Mouse (Mus musculus) lung, embryonic 16.5 days (tissue): ENCODE results near the gene Tspan2. TPM values are rescaled to one million over a fixed set of nuclear protein-coding genes. Genes with fewer than 3 reads are reported as not detected.

Source experiments
- ATAC-seq: fragments of 200-750 bp; cut with Nextera tagmentation; 2 replicates; pipeline ENCODE4 v1.8.0; 2017; ENCODE audit warnings: low read depth, mild to moderate bottlenecking, moderate library complexity
- H3K27ac ChIP-seq: fragments of 300-500 bp; sonication (generic); 2 replicates; pipeline ENCODE4 v1.5.1; 2014; ENCODE audit warnings: mild to moderate bottlenecking, control low read depth, low read length
- H3K27me3 ChIP-seq: fragments of 300-500 bp; sonication (generic); 2 replicates; pipeline ENCODE4 v1.6.1; 2014; ENCODE audit warnings: low read depth, low read length, mixed read lengths; ENCODE audit not compliant: control insufficient read depth, insufficient read depth
- H3K36me3 ChIP-seq: fragments of 300-500 bp; sonication (generic); 2 replicates; pipeline ENCODE4 v1.6.1; 2014; ENCODE audit warnings: low read length; ENCODE audit not compliant: control insufficient read depth, insufficient read depth
- H3K4me1 ChIP-seq: fragments of 300-500 bp; sonication (generic); replicated peaks from 2 replicates; pipeline ENCODE4 v1.6.1; 2014; ENCODE audit warnings: low read length, mixed read lengths; ENCODE audit not compliant: control insufficient read depth, insufficient read depth
- H3K4me2 ChIP-seq: fragments of 300-500 bp; sonication (generic); 2 replicates; pipeline ENCODE4 v1.6.1; 2014; ENCODE audit warnings: low read depth, low read length, control low read depth
- H3K4me3 ChIP-seq: fragments of 300-500 bp; sonication (generic); 2 replicates; pipeline ENCODE4 v1.5.1; 2014; ENCODE audit warnings: mild to moderate bottlenecking, low read length, control low read depth
- H3K9ac ChIP-seq: fragments of 300-500 bp; sonication (generic); 2 replicates; pipeline ENCODE4 v1.6.1; 2014; ENCODE audit warnings: low read length, control low read depth
- H3K9me3 ChIP-seq: fragments of 300-500 bp; sonication (generic); 2 replicates; pipeline ENCODE4 v1.6.1; 2016; ENCODE audit warnings: low read length; ENCODE audit not compliant: control insufficient read depth
- WGBS: fragments of 180-500 bp; shearing (Covaris S2); extraction: QIAGEN DNeasy Blood & Tissue Kit; methylation state at CpG from one replicate; pipeline ENCODE4 v1.1.7; 2014; 5-methylcytosine and 5-hydroxymethylcytosine counted together
- polyA plus RNA-seq: library from polyadenylated mRNA; unstranded; fragments of >200 nt; fragmentation: Nextera tagmentation; extraction: Ambion mirVana; gene quantifications from 2 replicates; pipeline ENCODE4 v1.2.1, GENCODE M21; 2015

The Tspan2 gene
- polyA plus RNA-seq, 1 experiment from 2014 or later: 17.9 TPM

GRCm38 (mm10) chr3:102742725-102743124 is 8.4 kb downstream of the Tspan2 start:
- H3K36me3 ChIP-seq: no peaks in the 10 kb centered on the region
- H3K27me3 ChIP-seq: no peaks in the 10 kb centered on the region
- H3K9me3 ChIP-seq: no peaks in the 10 kb centered on the region
- H3K4me1 ChIP-seq: peaks cover 25% of the 10 kb centered on the region
- H3K9ac ChIP-seq: no peak overlapping the region
- no peak overlapping the region for H3K4me2 ChIP-seq
- no peak overlapping the region for H3K4me3 ChIP-seq
- ATAC-seq: no peak
- 49% methylated on average over 4 of the region's 4 CpGs for WGBS
- peak overlapping the region; percentile 79 for H3K27ac ChIP-seq

DNA sequence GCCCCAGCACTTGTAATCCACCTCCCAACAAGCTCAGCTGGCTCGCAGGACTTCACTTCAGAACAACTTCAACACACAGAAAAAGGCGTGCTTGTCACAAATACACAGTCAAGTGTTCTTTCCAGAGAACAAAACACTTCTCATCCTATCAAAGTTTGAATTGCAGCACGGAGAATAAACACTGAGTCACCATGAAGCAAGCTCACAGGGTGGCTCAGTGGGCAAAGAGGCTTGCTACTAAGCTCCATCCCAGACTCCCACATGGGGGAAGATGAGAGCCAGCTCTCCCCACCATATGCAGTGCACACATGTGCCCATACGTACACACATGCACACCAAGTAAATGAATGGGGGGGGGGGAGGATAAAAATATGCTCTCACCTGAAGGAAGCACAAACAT is 8.9 kb downstream of the Tspan2 start:
- 46% methylated on average over 4 of the region's 4 CpGs for WGBS
- Histone ChIP-seq H3K9ac (no peak overlapping the region), H3K4me3 (no peak overlapping the region), H3K27ac (peak overlapping the region; percentile 79), H3K27me3 (no peaks in the 10 kb centered on the region), H3K4me2 (no peak overlapping the region), H3K36me3 (no peaks in the 10 kb centered on the region), H3K9me3 (no peaks in the 10 kb centered on the region), H3K4me1 (peaks cover 20% of the 10 kb centered on the region)
- ATAC-seq: peak; percentile 81

GRCm38 (mm10) chr3:102743781-102744471 is 9.6 kb downstream of the Tspan2 start:
- ATAC-seq: no peak
- Histone ChIP-seq H3K27me3 (no peaks in the 10 kb centered on the region), H3K4me1 (peaks cover 19% of the 10 kb centered on the region), H3K36me3 (no peaks in the 10 kb centered on the region), H3K9ac (no peak overlapping the region), H3K4me3 (no peak overlapping the region), H3K27ac (peak overlapping the region; percentile 79), H3K9me3 (no peaks in the 10 kb centered on the region), H3K4me2 (no peak overlapping the region)
- 81% methylated on average over 9 of the region's 9 CpGs for WGBS

DNA sequence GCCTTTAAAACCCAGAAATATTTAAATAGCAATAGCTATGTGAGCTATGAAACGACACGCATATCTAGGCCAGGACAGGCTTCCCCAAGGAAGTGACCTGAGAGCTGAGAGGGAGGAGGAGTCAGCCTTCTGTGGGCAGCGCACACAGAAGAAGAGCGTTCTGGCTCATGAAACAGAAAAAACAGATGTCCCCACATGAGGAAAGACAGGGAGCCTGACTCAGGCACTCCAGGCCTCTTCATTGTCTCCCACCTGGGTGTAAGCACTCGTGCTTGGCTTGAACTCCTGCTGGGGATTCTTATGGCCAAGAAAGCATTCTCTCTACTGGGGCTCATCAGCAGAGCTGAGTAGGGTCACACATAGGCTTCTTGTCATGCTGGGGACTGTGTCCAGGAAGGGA is 10.3 kb downstream of the Tspan2 start:
- H3K9ac ChIP-seq: no peak overlapping the region
- H3K4me1 ChIP-seq: peaks cover 21% of the 10 kb centered on the region
- H3K4me2 ChIP-seq: no peak overlapping the region

GRCm38 (mm10) chr3:102746174-102746573 is 11.8 kb downstream of the Tspan2 start:
- Histone ChIP-seq H3K27me3 (no peaks in the 10 kb centered on the region), H3K4me1 (peaks cover 25% of the 10 kb centered on the region)
- ATAC-seq: no peak

More for the DNA sequence above, 10.3 kb downstream of the Tspan2 start:
- Histone ChIP-seq H3K36me3 (no peaks in the 10 kb centered on the region), H3K4me3 (no peak overlapping the region), H3K27ac (peak overlapping the region; percentile 45), H3K9me3 (no peaks in the 10 kb centered on the region), H3K27me3 (no peaks in the 10 kb centered on the region)
- WGBS: 27% methylated on average over 5 of the region's 5 CpGs
- ATAC-seq: no peak

DNA sequence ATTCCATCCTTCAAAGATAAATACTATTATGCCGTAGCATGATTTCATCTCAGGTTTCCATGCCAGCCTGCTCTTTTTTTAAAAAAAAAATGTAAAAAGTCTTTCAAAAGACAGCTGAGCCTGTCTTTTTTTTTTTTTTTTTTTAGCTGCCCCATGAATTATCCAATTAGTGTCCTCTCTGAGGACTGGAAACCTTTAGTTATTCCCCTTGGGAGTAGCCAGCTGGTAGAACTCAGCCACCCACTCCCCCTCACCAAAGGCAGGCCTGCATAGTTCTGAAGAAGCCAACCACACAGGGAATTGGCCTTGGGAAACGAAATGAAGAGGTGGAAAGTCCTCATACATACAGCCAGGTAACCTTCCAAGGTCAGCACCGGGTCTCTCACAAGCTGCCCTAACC is 13.7 kb downstream of the Tspan2 start:
- WGBS: 70% methylated on average over 3 of the region's 3 CpGs
- H3K4me2 ChIP-seq: no peak overlapping the region
- H3K27ac ChIP-seq: no peak overlapping the region
- peaks cover 33% of the 10 kb centered on the region for H3K4me1 ChIP-seq
- ATAC-seq: no peak
- no peaks in the 10 kb centered on the region for H3K27me3 ChIP-seq
- H3K4me3 ChIP-seq: no peak overlapping the region
- no peaks in the 10 kb centered on the region for H3K9me3 ChIP-seq
- no peak overlapping the region for H3K9ac ChIP-seq
- no peaks in the 10 kb centered on the region for H3K36me3 ChIP-seq

More at GRCm38 (mm10) chr3:102746174-102746573, 11.8 kb downstream of the Tspan2 start:
- H3K9me3 ChIP-seq: no peaks in the 10 kb centered on the region
- no peak overlapping the region for H3K4me2 ChIP-seq
- no peaks in the 10 kb centered on the region for H3K36me3 ChIP-seq
- 83% methylated on average over 4 of the region's 4 CpGs for WGBS
- no peak overlapping the region for H3K4me3 ChIP-seq
- H3K9ac ChIP-seq: no peak overlapping the region
- H3K27ac ChIP-seq: no peak overlapping the region

GRCm38 (mm10) chr3:102748686-102749085 is 14.4 kb downstream of the Tspan2 start:
- Histone ChIP-seq H3K27ac (no peak overlapping the region), H3K4me1 (peaks cover 29% of the 10 kb centered on the region), H3K27me3 (no peaks in the 10 kb centered on the region), H3K4me2 (no peak overlapping the region), H3K9me3 (no peaks in the 10 kb centered on the region), H3K36me3 (no peaks in the 10 kb centered on the region), H3K4me3 (no peak overlapping the region), H3K9ac (no peak overlapping the region)
- no peak for ATAC-seq
- 84% methylated on average over 5 of the region's 5 CpGs for WGBS

- Histone ChIP-seq H3K4me2 (no peak overlapping the region), H3K9ac (no peak overlapping the region), H3K36me3 (no peaks in the 10 kb centered on the region), H3K27me3 (no peaks in the 10 kb centered on the region), H3K9me3 (no peaks in the 10 kb centered on the region), H3K4me1 (peaks cover 17% of the 10 kb centered on the region), H3K27ac (peak overlapping the region; percentile 86), H3K4me3 (no peak overlapping the region)
- WGBS: 58% methylated on average over 5 of the region's 5 CpGs
- ATAC-seq: peak; percentile 64; the same call in 1 of the 2 replicates
Measured at GRCm38 (mm10) chr3:102751136-102751535, 16.8 kb downstream of the Tspan2 start.

DNA sequence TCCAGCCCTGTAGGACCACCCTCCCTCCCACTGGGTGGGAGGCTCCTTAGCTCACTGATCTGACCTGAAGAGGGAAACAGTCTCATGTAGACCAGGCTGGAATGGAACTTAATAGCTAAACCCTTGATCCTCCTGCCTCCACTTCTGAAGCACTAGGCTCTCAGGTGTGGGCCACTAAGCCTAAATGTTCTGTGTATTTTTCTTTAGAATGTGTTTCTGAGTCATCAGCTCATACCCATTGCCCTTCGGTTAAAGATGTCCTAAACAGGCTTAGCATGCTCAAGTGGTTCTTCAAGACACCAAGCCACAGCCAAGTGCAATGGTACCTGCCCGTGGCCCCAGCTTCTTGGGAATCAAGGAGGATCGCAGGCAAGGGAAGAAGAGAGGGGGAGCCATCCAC is 17.2 kb downstream of the Tspan2 start:
- H3K9me3 ChIP-seq: no peaks in the 10 kb centered on the region
- 60% methylated on average over 3 of the region's 3 CpGs for WGBS
- H3K36me3 ChIP-seq: no peaks in the 10 kb centered on the region
- H3K9ac ChIP-seq: no peak overlapping the region
- H3K27ac ChIP-seq: peak overlapping the region; percentile 86
- peak; percentile 42 for ATAC-seq
- H3K4me3 ChIP-seq: no peak overlapping the region
- no peaks in the 10 kb centered on the region for H3K27me3 ChIP-seq
- peaks cover 19% of the 10 kb centered on the region for H3K4me1 ChIP-seq
- no peak overlapping the region for H3K4me2 ChIP-seq
